Mouse (Mus musculus) hindbrain, embryonic 15.5 days (tissue): Measurements from ENCODE around the gene H2afv. TPM values are rescaled to one million over a fixed set of nuclear protein-coding genes. Genes with fewer than 3 reads are reported as not detected.
"Not testable (repeated sequence)": the region's sequence is repeated elsewhere in the genome, so short reads cannot be mapped to it uniquely, and the experiment has no call there.

Experiments used
- ATAC-seq: fragments of 200-750 bp; cut with Nextera tagmentation; 2 replicates; pipeline ENCODE4 v1.8.0; 2017; ENCODE audit warnings: low read depth, moderate number of reproducible peaks, moderate TSS enrichment; ENCODE audit not compliant: low FRiP score
- H3K27ac ChIP-seq: fragments of 300-500 bp; sonication (generic); replicated peaks from 2 replicates; pipeline ENCODE4 v1.5.1; 2015; ENCODE audit warnings: mild to moderate bottlenecking, inconsistent platforms
- H3K27me3 ChIP-seq: fragments of 300-500 bp; sonication (generic); 2 replicates; pipeline ENCODE4 v1.6.1; 2015; ENCODE audit warnings: control low read depth, inconsistent platforms
- H3K36me3 ChIP-seq: fragments of 300-500 bp; sonication (generic); 2 replicates; pipeline ENCODE4 v1.6.1; 2015; ENCODE audit warnings: control low read depth, inconsistent platforms
- H3K4me1 ChIP-seq: fragments of 300-500 bp; sonication (generic); replicated peaks from 2 replicates; pipeline ENCODE4 v1.6.1; 2015; ENCODE audit warnings: control low read depth, inconsistent platforms
- H3K4me2 ChIP-seq: fragments of 300-500 bp; sonication (generic); 2 replicates; pipeline ENCODE4 v1.6.1; 2015; ENCODE audit warnings: moderate library complexity, mild to moderate bottlenecking, inconsistent platforms
- H3K4me3 ChIP-seq: fragments of 300-500 bp; sonication (generic); 2 replicates; pipeline ENCODE4 v1.5.1; 2015; ENCODE audit warnings: mild to moderate bottlenecking, inconsistent platforms
- H3K9ac ChIP-seq: fragments of 300-500 bp; sonication (generic); 2 replicates; pipeline ENCODE4 v1.6.1; 2015; ENCODE audit warnings: inconsistent platforms
- H3K9me3 ChIP-seq: fragments of 300-500 bp; sonication (generic); 2 replicates; pipeline ENCODE4 v1.6.1; 2016; ENCODE audit warnings: control low read depth, inconsistent platforms
- WGBS: fragments of 180-500 bp; shearing (Covaris S2); methylation state at CpG from one replicate; pipeline ENCODE4 v1.1.7; 2015; 5-methylcytosine and 5-hydroxymethylcytosine counted together
- polyA plus RNA-seq: library from polyadenylated mRNA; unstranded; fragments of >200 nt; fragmentation: Nextera tagmentation; extraction: Ambion mirVana; gene quantifications from 2 replicates; pipeline ENCODE4 v1.2.1, GENCODE M21; 2015

The H2afv gene
- polyA plus RNA-seq, 1 experiment from 2014 or later: 259 TPM

DNA sequence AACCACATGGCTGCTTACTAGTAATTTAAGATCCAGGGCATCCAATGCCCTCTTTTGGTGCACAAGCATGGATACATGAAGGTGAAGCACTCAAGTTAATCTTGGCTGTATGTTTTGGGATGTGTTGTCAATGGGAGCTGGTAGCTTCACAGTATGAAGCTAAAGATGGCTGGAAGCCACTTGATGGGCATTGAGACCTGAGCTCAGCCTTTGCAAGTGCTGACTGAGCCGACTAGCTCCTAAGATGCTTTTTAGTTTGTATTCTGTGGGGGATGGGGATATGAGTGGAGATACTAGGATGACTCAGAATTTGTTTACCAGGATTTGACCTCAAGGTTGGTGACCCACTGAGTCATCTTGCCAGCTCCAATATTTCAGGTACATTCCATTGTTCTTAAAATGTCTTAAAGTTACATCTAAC lies 23.9 kb downstream of the H2afv start:
- no peak for ATAC-seq
- 23% methylated on average over 1 of the region's 1 CpGs for WGBS
- no peaks in the 10 kb centered on the region for H3K27me3 ChIP-seq
- no peaks in the 10 kb centered on the region for H3K9me3 ChIP-seq
- no peak overlapping the region for H3K27ac ChIP-seq
- no peak overlapping the region for H3K9ac ChIP-seq
- H3K4me1 ChIP-seq: peaks cover 23% of the 10 kb centered on the region
- no peak overlapping the region for H3K4me3 ChIP-seq
- H3K36me3 ChIP-seq: peaks cover 34% of the 10 kb centered on the region
- H3K4me2 ChIP-seq: no peak overlapping the region

DNA sequence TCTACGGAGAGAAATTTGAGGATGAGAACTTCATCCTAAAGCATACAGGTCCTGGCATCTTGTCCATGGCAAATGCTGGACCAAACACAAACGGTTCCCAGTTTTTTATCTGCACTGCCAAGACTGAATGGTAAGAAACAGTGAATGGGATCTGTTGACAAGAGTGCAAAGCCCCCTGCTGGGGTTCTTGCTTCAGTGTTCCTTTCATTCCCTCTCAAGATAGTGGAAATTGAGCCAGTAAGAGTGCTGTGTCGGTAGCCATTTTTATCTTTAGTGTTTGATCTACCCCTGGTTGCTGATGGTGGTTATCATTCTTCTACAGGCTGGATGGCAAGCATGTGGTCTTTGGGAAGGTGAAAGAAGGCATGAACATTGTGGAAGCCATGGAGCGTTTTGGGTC lies 25.1 kb downstream of the H2afv start:
- H3K27ac ChIP-seq, H3K27me3 ChIP-seq, H3K9ac ChIP-seq, H3K4me3 ChIP-seq, H3K9me3 ChIP-seq, H3K4me2 ChIP-seq, ATAC-seq: not testable (repeated sequence)
- peaks cover 28% of the 10 kb centered on the region for H3K36me3 ChIP-seq
- H3K4me1 ChIP-seq: peaks cover 32% of the 10 kb centered on the region
- whole genome bisulfite sequencing: 62% methylated on average over 4 of the region's 4 CpGs

DNA sequence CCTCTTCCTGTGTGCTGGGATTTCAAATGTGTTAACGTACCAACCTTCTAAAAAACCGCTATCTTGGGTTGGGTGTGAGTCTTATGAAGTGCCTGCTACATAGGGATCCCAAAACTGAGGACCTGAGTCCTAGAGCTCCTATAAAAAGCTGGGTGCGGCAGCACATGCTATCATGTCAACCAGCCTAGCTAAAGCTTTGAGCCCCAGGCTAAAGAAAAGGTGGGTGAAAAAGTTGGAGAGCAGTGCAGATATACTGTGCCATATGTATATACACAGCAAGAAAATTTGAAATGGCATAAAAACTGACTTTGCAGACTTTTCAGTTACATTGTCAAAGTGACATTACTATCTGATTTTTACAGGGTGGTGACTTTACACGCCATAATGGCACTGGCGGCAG lies 25.5 kb downstream of the H2afv start:
- Histone ChIP-seq H3K9ac (no peak overlapping the region), H3K9me3 (no peaks in the 10 kb centered on the region), H3K4me2 (peak overlapping the region; percentile 82; the same call in 1 of the 2 replicates), H3K27me3 (no peaks in the 10 kb centered on the region), H3K4me3 (no peak overlapping the region), H3K27ac (no peak overlapping the region), H3K36me3 (peaks cover 28% of the 10 kb centered on the region), H3K4me1 (peaks cover 32% of the 10 kb centered on the region)
- WGBS: 91% methylated on average over 5 of the region's 5 CpGs
- no peak for ATAC-seq

DNA sequence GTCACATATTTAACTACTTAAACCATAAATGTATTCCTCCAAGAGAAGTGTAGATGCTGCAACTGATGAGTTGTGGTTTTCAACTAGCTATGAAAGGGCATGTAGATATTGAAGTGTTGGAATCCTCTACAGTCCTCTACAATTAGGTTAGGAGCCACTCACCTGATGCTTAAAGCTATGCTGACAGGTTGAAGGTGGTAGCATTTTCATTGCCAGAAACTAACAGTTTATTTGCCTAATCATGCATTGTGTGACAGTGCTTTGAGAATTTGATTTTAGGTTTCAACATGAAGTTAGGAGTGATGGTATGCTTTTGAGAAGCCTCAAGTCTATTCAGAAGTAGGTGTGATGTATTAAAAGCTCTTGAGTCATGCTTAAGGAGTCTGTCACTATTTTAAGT lies 26.8 kb downstream of the H2afv start:
- H3K9ac ChIP-seq: peak overlapping the region; percentile 99
- H3K27ac ChIP-seq: no peak overlapping the region
- no peaks in the 10 kb centered on the region for H3K27me3 ChIP-seq
- H3K4me3 ChIP-seq: peak overlapping the region; percentile 94
- peaks cover 28% of the 10 kb centered on the region for H3K36me3 ChIP-seq
- ATAC-seq: no peak
- H3K4me1 ChIP-seq: peaks cover 32% of the 10 kb centered on the region
- H3K4me2 ChIP-seq: peak overlapping the region; percentile 82
- no peaks in the 10 kb centered on the region for H3K9me3 ChIP-seq

DNA sequence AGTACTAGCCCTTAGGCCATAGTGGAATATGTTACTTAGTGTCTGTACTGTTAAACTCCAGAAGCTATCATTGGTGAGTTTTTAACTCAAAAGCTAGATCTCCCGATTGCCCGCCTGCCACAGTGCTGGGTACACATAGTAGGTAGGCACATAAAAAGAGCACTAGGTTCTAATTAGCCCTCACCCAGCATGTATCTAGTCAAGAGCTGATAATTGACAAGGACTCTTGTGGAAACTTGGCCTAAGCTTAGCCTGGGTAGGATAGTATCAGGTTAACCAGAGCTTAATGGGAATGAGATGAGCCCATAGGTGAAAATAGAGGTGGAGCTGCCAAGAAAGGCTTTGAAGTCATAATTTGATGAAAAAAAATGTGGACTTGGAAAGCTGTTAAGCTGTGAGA lies 27.2 kb downstream of the H2afv start:
- WGBS: 48% methylated on average over 2 of the region's 2 CpGs
- ATAC-seq: no peak
- H3K27ac ChIP-seq: peak overlapping the region; percentile 98; the same call in 1 of the 2 replicates
- H3K9ac ChIP-seq: peak overlapping the region; percentile 99
- H3K9me3 ChIP-seq: no peaks in the 10 kb centered on the region
- peak overlapping the region; percentile 94 for H3K4me3 ChIP-seq
- no peaks in the 10 kb centered on the region for H3K27me3 ChIP-seq
- H3K36me3 ChIP-seq: peaks cover 28% of the 10 kb centered on the region
- peaks cover 32% of the 10 kb centered on the region for H3K4me1 ChIP-seq
- H3K4me2 ChIP-seq: peak overlapping the region; percentile 82

DNA sequence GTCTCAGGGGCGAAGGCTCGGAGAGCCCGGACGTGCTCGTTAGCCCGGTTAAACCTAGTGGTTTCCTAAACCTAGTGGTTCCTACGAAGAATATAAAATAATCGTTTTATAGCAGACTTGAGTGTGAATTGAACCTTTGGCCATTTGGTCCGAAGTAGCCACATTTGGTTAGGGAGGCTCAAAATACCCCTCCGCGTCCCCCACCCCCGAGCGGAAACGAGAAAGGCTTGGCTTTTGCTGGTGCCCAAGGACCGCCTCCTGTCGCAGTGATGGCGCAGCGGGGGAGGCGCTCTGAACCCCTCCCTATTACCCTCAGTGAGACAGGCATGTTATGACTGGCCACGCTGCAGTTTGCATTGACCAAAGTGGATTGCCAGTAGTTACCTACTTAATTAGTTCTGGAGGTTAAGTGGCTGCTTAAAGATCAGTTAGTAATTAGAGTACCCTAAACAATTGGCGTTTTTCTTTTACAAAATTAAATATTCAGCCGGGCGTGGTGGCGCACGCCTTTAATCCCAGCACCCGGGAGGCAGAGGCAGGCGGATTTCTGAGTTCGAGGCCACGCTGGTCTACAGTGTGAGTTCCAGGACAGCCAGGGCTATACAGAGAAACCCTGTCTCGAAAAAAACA lies 27.7 kb downstream of the H2afv start:
- Histone ChIP-seq H3K27ac (peak overlapping the region; percentile 98), H3K36me3 (peaks cover 28% of the 10 kb centered on the region), H3K9ac (peak overlapping the region; percentile 99), H3K4me3 (peak overlapping the region; percentile 94), H3K27me3 (no peaks in the 10 kb centered on the region), H3K4me1 (peaks cover 32% of the 10 kb centered on the region), H3K9me3 (no peaks in the 10 kb centered on the region), H3K4me2 (peak overlapping the region; percentile 82)
- WGBS: 1% methylated on average over 30 of the region's 30 CpGs
- peak; percentile 59 for ATAC-seq

DNA sequence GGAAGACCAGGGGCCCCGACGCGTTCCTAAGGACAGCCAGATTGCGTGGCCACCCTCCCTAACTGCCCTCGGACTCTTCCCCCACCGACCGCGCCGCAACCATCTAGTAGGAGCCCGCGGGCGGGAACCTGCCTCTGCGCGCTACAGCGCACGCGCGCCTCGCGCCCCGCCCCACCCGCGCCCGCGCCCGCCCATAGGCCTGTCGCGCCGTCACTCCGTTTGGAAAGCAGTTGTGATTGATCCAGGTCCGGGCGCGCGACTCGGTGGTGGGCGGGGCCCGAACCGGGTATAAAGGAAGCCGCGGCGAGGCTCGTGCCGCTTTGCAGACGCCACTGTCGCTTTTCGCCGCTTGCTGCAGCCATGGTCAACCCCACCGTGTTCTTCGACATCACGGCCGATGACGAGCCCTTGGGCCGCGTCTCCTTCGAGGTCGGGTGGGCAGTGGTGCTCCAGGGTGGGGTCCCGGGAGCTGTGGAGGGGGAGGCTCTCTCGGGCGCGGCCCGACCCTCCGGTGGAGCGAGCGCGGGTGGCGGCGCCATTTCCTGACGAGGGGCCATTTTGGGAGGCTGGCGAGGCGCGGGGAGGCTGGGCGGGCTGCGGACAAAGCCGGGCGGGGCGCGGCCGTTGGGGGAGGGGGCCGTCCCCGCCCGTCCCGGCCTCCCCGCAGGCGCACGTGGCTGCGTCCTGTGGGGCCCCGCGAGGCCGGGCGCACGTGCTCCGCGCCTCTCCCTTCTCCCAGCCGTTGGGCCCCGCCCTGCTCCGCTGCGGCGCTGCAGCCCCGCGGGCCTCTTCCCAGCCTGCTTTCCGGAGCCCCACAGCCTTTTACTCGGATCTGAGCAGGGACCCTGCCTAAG lies 28.5 kb downstream of the H2afv start:
- under 1% methylated on average over 79 of the region's 102 CpGs for WGBS
- Histone ChIP-seq H3K36me3 (peaks cover 26% of the 10 kb centered on the region), H3K27me3 (no peaks in the 10 kb centered on the region), H3K4me2 (peak overlapping the region; percentile 82), H3K4me1 (peaks cover 32% of the 10 kb centered on the region), H3K4me3 (peak overlapping the region; percentile 94), H3K9me3 (no peaks in the 10 kb centered on the region), H3K27ac (peak overlapping the region; percentile 98), H3K9ac (peak overlapping the region; percentile 99)
- peak; percentile 96 for ATAC-seq

DNA sequence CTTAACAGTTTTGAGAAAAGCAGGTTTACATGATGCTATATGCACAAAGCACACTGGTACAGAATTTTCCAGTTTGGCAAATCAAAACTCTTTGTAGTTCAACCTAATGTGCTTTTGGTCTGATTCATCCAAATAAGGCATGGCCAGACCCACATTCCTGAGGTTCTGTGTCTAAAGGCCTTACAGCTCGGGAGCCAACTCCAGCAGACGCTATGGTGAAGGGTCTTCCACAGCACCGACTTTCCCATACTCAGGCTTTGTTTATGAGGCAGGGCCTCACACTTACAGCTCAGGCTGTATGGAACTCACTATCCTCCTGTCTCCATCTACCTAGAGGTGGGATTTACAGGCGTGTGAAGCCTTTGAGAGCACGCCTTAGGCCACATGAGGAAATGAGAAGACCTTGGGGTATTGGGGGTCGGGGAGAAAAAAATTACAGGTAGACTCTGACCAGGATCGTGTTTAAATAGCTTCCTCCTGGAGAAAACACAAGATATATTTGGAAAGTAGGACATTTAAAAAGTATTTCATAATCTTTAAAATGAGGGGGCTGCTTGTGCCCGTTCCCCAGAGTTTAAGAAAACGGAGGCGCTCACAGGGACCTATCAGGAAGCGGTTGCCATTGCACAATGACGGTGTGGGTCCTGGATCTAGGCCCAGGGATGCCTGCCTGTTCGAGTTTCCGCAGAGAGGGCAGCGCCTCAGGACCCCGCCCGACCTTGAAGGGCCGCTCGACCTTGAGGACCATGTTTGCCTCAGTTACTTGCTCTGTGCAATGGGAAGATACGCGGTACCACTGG lies 29.3 kb downstream of the H2afv start, which contains the start of gene Ppia:
TSS of gene Ppia (plus strand) at position 693 of the 800 bp plus-strand sequence.
- Histone ChIP-seq H3K27ac (peak within 1 kb of the TSS; percentile 98), H3K4me2 (peak within 1 kb of the TSS; percentile 82), H3K9me3 (no peaks in the 10 kb centered on the region), H3K4me3 (peak within 1 kb of the TSS; percentile 94), H3K4me1 (peaks cover 32% of the 10 kb centered on the region), H3K9ac (peak within 1 kb of the TSS; percentile 99), H3K36me3 (peaks cover 18% of the 10 kb centered on the region), H3K27me3 (no peaks in the 10 kb centered on the region)
- ATAC-seq: peak; percentile 61; the same call in 1 of the 2 replicates
- WGBS: 11% methylated on average over 21 of the region's 21 CpGs

DNA sequence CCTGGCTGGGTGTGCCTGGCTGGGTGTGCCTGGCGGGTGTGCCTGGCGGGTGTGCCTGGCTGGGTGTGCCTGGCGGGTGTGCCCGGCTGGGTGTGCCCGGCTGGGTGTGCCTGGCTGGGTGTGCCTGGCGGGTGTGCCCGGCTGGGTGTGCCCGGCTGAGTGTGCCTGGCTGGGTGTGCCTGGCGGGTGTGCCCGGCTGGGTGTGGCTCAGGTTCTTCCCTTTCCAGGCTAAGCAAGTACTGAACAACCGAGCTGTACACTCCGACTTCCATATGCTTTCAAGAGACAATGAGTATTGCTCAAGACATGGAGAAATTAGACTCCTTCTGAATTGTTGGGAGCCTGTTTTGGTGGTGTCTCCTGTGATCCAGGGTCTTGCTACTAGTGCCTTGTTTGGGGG lies 31.0 kb downstream of the H2afv start:
- 98% methylated on average over 12 of the region's 12 CpGs for WGBS
- Histone ChIP-seq H3K36me3 (peaks cover 3% of the 10 kb centered on the region), H3K9ac (no peak overlapping the region), H3K27me3 (no peaks in the 10 kb centered on the region), H3K4me2 (no peak overlapping the region), H3K27ac (no peak overlapping the region), H3K9me3 (no peaks in the 10 kb centered on the region), H3K4me1 (peaks cover 26% of the 10 kb centered on the region), H3K4me3 (no peak overlapping the region)
- no peak for ATAC-seq

DNA sequence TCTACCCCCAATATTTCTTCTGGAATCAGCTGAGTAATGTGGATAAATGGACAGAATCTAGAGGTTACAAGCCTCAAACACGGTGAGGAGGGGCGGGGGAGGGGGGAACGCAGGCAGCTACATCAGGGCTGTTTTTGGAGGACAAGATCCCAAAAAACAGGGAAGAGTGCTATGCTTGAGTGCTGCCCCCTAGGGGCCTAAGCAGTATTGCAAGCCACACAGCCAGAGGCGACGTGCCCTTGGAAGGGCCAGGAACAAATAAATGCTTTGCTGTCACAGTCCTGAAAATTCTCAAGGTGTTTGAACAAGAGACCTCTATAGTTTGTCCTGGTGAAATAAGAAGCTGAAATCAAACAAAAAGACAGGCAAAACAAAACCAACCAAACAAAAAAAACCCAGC lies 32.6 kb downstream of the H2afv start:
- 4% methylated on average over 5 of the region's 5 CpGs for WGBS
- no peaks in the 10 kb centered on the region for H3K9me3 ChIP-seq
- ATAC-seq: no peak
- H3K27me3 ChIP-seq: no peaks in the 10 kb centered on the region
- no peak overlapping the region for H3K4me2 ChIP-seq
- no peaks in the 10 kb centered on the region for H3K36me3 ChIP-seq
- peaks cover 10% of the 10 kb centered on the region for H3K4me1 ChIP-seq
- H3K9ac ChIP-seq: no peak overlapping the region
- no peak overlapping the region for H3K27ac ChIP-seq
- no peak overlapping the region for H3K4me3 ChIP-seq

DNA sequence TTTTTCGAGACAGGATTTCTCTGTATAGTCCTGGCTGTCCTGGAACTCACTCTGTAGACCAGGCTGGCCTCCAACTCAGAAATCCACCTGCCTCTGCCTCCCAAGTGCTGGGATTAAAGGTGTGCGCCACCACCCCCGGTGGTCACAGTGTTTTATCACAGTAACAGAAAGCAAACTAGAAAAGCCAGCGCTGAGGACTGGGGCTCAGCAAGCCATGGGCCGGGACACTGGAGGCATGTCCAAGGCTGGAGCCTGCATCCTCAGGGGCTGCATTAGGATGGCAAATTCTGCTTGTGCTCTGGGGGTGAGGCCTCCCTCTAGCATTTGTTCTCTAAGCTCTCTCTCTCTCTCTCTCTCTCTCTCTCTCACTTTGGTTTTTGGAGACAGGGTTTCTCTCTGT lies 33.5 kb downstream of the H2afv start:
- WGBS: 90% methylated on average over 5 of the region's 5 CpGs
- ATAC-seq, H3K27me3 ChIP-seq, H3K4me3 ChIP-seq, H3K27ac ChIP-seq, H3K9me3 ChIP-seq, H3K9ac ChIP-seq, H3K36me3 ChIP-seq, H3K4me2 ChIP-seq: not testable (repeated sequence)
- peaks cover 19% of the 10 kb centered on the region for H3K4me1 ChIP-seq
